Mouse (Mus musculus) macrophage (primary cell): Measurements from ENCODE around the gene Esyt1. TPM values are rescaled to one million over a fixed set of nuclear protein-coding genes. Genes with fewer than 3 reads are reported as not detected.

Experiments used
- H3K27ac ChIP-seq: fragments of 350-480 bp; formaldehyde crosslinking; 2 replicates; pipeline ENCODE4 v1.9.0; 2021
- H3K36me3 ChIP-seq: fragments of 350-480 bp; formaldehyde crosslinking; 2 replicates; pipeline ENCODE4 v1.9.0; 2021; ENCODE audit errors: inconsistent target
- H3K4me3 ChIP-seq: fragments of 350-480 bp; formaldehyde crosslinking; 2 replicates; pipeline ENCODE4 v1.9.0; 2021; ENCODE audit errors: inconsistent target
- H3K79me2 ChIP-seq: fragments of 350-480 bp; formaldehyde crosslinking; 2 replicates; pipeline ENCODE4 v1.9.0; 2021; ENCODE audit errors: inconsistent target
- WGBS: methylation state at CpG from one replicate; pipeline ENCODE4 v1.1.7; 2026; ENCODE audit warnings: inconsistent platforms; ENCODE audit not compliant: missing documents; 5-methylcytosine and 5-hydroxymethylcytosine counted together
- polyA plus RNA-seq: library from polyadenylated mRNA; stranded (reverse); fragments of 250-400 nt; gene quantifications from 3 replicates; pipeline ENCODE4 v1.2.4, GENCODE M21; 2018; ENCODE audit warnings: inconsistent platforms

Esyt1 gene
- polyA plus RNA-seq, 1 experiment from 2014 or later: 147 TPM

DNA sequence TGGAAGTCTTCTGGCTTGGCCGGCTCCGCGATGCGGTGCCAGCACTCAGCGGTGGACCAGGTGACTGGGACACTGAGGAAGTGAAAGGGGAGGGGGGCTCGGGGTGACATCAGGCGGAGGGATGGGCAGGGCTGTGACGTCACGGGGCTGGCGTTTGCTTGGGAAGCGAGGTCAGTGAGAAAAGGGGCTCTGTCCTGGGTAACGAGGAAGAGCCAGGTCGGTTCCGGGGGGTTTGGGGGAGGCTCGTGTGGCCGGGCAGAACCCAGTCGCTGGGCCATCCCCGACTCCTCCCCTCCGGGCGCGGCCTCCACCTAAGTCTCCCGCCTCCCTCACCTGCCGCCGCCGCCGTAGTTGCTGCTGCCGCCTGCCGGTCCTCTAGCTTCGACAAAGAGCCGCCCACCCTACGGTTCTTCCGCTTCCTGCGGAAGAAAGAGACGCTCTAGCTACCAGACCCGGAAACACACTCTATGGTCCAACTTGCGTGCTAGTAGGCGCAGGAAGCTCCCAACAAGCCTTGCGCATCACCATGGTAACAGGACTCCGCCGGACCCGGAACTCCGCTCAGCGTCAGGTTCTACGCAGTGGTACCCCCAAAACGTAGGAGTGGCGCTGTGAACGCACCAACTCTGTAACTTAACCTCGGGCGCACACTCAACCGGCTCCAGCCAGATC, 21.8 kb upstream of the Esyt1 start, which contains the start of gene Zc3h10:
TSS of gene Zc3h10 (minus strand) at position 414 of the 672 bp plus-strand sequence.
- Histone ChIP-seq H3K4me3 (peak within 1 kb of the TSS; percentile 87), H3K36me3 (peaks cover 22% of the 10 kb centered on the region; the same call in 1 of the 2 replicates), H3K27ac (peak within 1 kb of the TSS; percentile 82), H3K79me2 (peaks cover 34% of the 10 kb centered on the region)
- under 1% methylated on average over 46 of the region's 50 CpGs for WGBS

DNA sequence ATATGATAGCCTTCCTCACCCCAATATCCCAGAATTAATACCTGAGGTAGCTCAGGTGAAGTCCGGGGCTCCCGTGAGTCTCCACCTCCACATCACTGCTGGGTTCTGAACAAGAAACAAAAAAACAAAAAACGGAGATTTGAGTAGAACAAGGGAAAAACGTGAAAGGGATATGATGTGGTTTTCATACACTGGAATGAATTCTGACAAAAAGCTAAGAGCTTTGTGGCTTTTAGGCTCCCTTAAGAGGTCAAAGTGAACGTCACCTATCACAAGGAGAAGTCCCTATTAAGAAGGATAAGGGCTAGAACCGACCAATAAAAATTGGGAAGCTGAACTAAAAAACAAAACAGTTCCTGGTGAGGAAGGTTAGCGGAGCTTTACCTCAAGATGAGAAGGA, 21.1 kb upstream of the Esyt1 start:
- Histone ChIP-seq H3K4me3 (peak overlapping the region; percentile 87), H3K27ac (peak overlapping the region; percentile 82), H3K36me3 (peaks cover 26% of the 10 kb centered on the region; the same call in 1 of the 2 replicates), H3K79me2 (peaks cover 34% of the 10 kb centered on the region)
- 12% methylated on average over 7 of the region's 7 CpGs for WGBS

DNA sequence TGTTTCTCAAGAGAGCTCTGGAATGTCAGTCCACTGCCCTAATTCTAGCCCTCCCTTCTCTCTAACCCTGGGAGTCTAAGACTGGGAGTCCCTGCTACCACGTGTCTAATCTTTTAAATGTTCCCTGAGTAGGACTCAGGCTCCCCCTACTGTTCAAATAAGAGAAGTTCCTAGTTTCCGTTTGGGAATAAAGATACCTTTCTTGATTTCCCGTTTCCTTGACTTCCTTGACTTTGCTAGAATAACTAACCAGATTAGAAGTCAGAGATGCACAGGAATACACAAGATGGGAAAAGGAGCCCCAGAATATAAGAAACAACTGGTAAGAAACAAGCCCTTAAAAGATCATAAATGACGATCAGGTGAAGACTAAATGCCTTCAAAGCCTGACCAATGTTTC, 20.7 kb upstream of the Esyt1 start:
- Histone ChIP-seq H3K4me3 (peak overlapping the region; percentile 87), H3K36me3 (peaks cover 26% of the 10 kb centered on the region; the same call in 1 of the 2 replicates), H3K27ac (peak overlapping the region; percentile 82), H3K79me2 (peaks cover 34% of the 10 kb centered on the region)
- 1% methylated on average over 4 of the region's 4 CpGs for WGBS

DNA sequence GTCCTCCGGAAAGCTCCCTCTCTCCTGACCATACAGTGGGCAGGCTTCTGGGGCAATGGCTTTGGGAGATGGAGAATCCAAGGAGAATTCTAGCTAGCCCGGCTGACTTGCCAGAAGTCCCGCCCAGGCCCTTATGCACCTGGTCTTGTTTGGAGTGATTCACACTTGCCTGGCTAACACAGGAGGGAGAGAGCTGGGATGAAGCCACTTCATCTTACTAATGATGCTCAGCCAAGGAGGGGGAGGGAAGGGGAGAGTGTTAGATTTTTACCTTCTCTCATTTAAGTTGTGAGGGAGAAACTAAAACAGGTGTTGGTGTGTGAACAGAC, 19.9 kb upstream of the Esyt1 start:
- H3K4me3 ChIP-seq: no peak overlapping the region
- peaks cover 34% of the 10 kb centered on the region for H3K79me2 ChIP-seq
- 98% methylated on average over 3 of the region's 3 CpGs for WGBS
- H3K36me3 ChIP-seq: peaks cover 26% of the 10 kb centered on the region; the same call in 1 of the 2 replicates
- no peak overlapping the region for H3K27ac ChIP-seq

DNA sequence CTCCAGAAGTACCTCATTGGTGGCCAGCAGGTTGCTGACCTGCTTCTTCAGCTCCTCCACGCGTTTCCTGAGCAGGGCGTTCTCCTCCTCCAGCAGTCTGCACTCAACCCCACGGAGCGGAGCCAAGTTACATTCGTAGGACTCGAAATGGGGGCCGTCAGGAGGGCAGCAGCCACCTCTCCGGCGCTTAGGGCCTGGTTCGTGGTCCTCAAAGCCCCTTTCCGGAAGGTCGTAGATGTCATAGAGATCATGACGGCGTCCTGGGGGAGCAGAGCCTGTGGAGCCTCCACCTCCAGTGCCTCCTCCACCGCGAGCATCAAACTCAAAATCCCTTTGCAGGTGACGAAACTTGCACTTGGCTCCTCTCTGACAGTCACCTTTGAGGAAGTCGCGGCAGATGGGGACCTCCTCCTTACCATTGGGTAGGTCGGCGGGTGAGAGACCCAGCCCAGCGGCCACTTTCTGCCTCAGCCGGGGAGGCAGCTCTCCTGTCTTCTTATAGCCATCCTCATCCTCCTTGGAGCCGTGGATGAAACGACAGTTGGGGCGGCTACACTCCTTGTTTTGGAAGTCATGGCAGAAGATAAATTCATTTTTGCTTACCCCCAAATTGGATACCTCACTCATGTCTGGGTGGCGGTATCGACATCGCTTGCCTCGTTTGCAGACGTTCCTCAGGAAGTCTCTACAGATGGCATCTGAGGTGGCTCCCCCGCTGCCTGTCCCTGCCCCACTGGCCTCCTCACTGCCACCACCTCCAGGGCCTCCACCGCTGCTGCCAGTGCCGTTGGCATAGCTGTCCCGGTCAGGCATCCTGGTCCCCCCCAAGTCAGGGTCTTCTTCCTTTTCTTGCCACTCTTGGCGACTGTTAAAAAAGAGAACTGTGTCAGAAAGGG, 19.3 kb upstream of the Esyt1 start:
- Histone ChIP-seq H3K27ac (no peak overlapping the region), H3K79me2 (peaks cover 34% of the 10 kb centered on the region), H3K4me3 (no peak overlapping the region), H3K36me3 (peaks cover 26% of the 10 kb centered on the region; the same call in 1 of the 2 replicates)
- 92% methylated on average over 33 of the region's 37 CpGs for WGBS

DNA sequence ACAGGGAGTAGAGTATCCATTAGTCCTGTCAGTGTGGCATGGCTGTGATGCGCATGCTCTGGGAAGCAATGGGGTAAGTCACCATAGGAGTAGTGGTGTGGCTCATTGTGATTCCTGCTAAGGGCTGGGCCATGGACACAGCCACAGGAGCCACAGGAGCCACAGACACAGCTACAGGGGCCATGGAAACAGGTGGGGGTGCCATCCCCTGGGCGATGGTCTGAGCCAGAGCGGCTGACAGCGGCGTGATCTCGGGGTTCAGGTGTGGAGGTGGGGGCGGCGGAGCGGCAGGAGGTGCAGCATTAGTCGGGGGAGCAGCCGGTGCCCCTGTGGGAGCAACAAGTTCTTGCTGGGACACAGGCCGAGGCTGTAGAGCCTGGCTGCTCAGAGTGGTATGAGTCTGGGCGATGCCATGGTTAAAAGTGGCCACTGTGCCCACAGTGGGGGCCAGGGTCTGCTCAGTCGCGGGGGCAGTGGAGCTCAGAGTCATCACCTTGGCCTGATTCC, 18.5 kb upstream of the Esyt1 start:
- Histone ChIP-seq H3K36me3 (peaks cover 26% of the 10 kb centered on the region; the same call in 1 of the 2 replicates), H3K27ac (no peak overlapping the region), H3K4me3 (no peak overlapping the region), H3K79me2 (peaks cover 34% of the 10 kb centered on the region)
- WGBS: 92% methylated on average over 15 of the region's 15 CpGs

DNA sequence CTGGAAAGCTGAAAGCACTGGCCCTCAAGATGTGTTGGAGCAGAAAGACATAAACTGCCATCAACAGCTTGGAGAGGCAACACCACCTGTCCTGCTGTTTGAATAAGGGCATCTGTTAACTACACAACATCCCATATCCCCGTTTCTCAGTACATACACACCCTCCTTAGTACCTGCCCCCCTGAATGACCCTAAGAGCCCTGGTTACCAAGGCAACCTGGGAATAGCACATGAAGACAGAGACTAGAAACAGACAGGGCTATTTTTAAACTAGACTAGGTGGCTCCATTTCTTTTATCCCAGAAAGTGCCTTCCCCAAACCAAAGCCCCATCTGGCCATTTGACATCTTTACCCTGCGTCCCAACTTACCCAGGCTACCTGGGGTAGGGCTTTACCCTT, 17.4 kb upstream of the Esyt1 start:
- Histone ChIP-seq H3K79me2 (peaks cover 28% of the 10 kb centered on the region; the same call in 1 of the 2 replicates), H3K4me3 (no peak overlapping the region), H3K27ac (no peak overlapping the region), H3K36me3 (peaks cover 26% of the 10 kb centered on the region; the same call in 1 of the 2 replicates)
- 86% methylated on average over 2 of the region's 2 CpGs for WGBS

DNA sequence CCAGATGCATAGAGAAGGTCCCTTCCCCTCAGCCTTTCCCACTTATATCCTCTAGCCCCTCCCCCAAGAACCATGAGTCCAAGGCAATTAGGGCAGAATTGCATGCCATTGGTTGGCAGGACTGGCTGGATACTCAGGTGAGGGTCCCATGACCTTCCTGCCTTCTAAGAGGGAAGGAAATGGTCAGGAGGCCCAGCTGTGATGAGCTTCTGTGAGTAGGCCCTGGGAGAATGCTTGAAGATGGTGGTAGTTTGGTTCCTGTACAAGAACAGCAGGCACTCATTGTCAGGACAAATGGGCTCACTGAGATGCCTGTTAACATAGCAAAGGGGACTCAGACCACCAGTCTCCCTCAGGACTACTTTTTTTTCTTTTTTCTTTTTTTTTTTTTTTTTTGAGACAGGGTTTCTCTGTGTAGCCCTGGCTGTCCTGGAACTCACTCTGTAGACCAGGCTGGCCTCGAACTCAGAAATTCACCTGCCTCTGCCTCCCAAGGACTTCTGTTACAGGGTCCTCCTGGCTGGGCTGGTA, 12.7 kb upstream of the Esyt1 start:
- Histone ChIP-seq H3K27ac (no peak overlapping the region), H3K79me2 (no peaks in the 10 kb centered on the region; the same call in 1 of the 2 replicates), H3K36me3 (peaks cover 9% of the 10 kb centered on the region; the same call in 1 of the 2 replicates), H3K4me3 (no peak overlapping the region)
- WGBS: no CpG with 5 or more reads among the region's 1 CpGs

DNA sequence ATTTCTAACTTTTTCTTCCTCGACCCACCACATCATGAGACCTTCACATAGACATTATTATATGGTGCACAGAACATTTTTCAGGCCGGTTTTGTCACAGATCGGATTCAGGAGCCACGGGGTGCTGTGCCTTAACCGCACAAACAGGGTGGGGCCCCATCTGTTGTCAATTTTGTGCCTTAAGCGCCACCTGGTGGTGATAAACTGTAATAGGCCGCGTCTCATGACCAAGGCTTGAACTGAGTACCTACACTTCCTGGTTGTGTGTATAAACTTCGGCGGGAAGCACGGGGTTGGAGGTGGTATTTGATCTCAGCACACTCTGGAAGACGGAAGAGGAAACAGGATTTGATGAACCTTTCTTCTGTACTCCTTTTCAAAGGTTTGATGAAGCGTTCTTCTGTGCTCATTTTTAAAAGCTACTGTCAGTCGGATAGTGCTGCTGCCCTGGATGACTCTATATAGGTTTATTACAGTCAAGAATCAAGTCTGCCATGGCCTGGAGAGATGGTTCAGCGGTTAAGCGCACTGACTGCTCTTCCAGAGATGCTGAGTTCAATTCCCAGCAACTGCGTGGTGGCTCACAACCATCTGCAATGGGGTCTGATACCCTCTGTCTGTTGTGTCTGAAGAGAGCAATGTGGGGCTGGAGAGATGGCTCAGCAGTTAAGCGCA, 10.7 kb upstream of the Esyt1 start:
- WGBS: 13% methylated on average over 18 of the region's 18 CpGs
- Histone ChIP-seq H3K79me2 (no peaks in the 10 kb centered on the region), H3K27ac (peak overlapping the region; percentile 85), H3K36me3 (no peaks in the 10 kb centered on the region), H3K4me3 (peak overlapping the region; percentile 12)

DNA sequence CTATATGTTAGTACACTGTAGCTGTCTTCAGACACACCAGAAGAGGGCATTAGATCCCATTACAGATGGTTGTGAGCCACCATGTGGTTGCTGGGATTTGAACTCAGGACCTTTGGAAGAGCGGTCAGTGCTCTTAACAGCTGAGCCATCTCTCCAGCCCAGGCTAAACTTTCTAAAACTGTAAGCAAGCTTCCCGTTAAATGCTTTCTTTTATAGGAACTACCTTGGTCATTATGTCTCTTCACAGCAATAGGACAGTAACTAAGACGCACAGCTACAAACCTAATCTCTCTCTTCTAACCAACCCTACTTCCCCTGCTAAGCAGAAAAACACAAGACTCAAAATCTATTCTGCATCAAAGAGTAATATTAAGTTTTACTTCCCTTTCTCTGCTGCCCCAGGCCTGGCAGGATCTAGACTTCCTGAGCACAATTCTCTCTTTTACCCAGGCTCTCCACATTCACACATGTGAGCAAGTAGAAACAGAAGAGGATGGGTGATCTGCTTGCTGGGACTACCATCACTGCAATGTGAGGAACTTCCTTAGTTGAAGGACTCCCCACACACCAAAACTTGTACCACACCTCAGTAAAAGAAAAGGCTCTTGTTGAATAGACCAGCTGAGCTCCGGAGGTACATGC, 10.1 kb upstream of the Esyt1 start:
- Histone ChIP-seq H3K4me3 (peak overlapping the region; percentile 12; the same call in 1 of the 2 replicates), H3K79me2 (no peaks in the 10 kb centered on the region), H3K27ac (peak overlapping the region; percentile 85), H3K36me3 (no peaks in the 10 kb centered on the region)
- 24% methylated on average over 4 of the region's 4 CpGs for WGBS

DNA sequence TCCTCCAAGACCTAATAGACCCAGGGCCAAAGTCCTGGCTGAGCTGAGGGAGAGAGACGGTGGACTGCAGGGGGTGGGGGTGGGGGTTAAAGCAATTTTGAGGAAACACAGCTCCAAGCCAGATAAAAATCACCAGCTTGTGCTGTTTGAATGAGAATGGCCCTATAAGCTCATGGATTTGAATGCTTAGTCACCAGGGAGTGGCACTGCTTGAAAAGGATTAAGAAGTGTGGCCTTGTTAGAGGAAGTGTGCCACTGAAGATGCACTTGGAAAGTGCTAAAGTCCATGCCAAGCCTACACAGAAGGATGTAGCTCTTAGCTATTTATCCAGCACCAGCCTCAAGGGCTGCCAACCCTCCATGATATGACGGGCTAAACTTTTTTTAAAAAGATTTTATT, 9.5 kb upstream of the Esyt1 start:
- no peak overlapping the region for H3K4me3 ChIP-seq
- H3K36me3 ChIP-seq: no peaks in the 10 kb centered on the region
- no peaks in the 10 kb centered on the region for H3K79me2 ChIP-seq
- peak overlapping the region; percentile 85 for H3K27ac ChIP-seq
- WGBS: 83% methylated on average over 2 of the region's 2 CpGs

DNA sequence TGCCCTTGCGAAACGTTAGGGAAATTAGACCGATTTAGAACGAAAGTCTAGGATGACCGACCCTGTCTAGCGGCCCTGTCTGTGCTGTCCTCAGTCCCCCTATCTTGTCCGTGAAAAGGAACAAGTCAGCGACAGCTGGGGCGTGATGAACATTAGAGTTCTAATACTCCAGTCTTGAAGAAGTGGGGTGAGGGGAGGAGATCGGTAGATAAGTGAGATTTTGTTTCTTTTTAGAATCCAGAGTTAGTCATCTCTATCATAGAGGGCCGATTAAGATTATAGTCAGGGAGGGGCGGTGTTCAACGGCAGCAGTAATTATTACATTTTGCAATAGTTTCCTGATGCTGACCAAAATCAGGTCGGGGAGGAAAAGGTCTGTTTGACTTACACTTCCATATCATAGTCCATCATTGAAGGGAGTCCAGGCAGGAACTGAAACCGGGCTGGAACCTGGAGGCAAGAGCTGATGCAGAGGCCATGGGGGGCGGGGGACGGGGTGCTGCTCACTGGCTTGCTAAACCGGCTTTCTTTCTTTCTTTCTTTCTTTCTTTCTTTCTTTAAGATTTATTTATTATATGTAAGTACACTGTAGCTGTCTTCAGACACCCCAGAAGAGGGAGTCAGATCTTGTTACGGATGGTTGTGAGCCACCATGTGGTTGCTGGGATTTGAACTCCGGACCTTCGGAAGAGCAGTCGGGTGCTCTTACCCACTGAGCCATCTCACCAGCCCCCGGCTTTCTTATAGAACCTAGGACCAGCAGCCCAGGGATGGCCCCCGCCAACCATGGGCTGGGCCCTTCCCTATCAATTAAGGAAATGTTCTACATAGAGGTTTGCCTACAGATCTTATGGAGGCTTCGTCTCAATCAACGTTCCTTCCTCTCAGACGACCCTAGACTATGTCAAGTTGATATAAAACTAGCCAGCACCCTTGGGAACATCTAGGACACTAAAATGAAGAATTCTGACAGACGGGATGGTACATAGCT, 990 bp upstream of the Esyt1 start:
- H3K4me3 ChIP-seq: peak overlapping the region; percentile 37

More for the DNA sequence above, 990 bp upstream of the Esyt1 start:
- Histone ChIP-seq H3K27ac (peak overlapping the region; percentile 84), H3K79me2 (peaks cover 38% of the 10 kb centered on the region), H3K36me3 (peaks cover 8% of the 10 kb centered on the region; the same call in 1 of the 2 replicates)
- 12% methylated on average over 23 of the region's 28 CpGs for WGBS
